Mouse (Mus musculus) lung, postnatal 0 days (tissue): ENCODE results near the gene Tyw1.

Source experiments
- CTCF ChIP-seq: IDR thresholded peaks from 2 replicates; pipeline ENCODE4 v1.5.1; 2016; ENCODE audit warnings: antibody characterized with exemption, mild to moderate bottlenecking
- EP300 ChIP-seq: IDR thresholded peaks from 2 replicates; pipeline ENCODE4 v1.6.1; 2016; ENCODE audit warnings: antibody characterized with exemption, mild to moderate bottlenecking, control low read depth

- TF ChIP-seq EP300: peak; percentile 96
- peak; percentile 33 for TF ChIP-seq CTCF
These were observed 48.1 kb upstream of the Tyw1 start for GRCm38 (mm10) chr5:130207299-130207698.
